Mouse (Mus musculus): Measurements from ENCODE around the gene Kcnc1.

- TF ChIP-seq CTCF (IDR thresholded peaks at IDR 0.05; ENCODE audit: borderline replicate concordance, insufficient read depth, low read length): no peak
- TF ChIP-seq POLR2A (IDR thresholded peaks at IDR 0.05; ENCODE audit: low read depth, low read length): no peak
Observed at GRCm38 (mm10) chr7:46463136-46463535, 66.8 kb downstream of the Kcnc1 start.
